Mouse (Mus musculus): ENCODE results near the gene Dlx5.

Dlx5 gene

DNA sequence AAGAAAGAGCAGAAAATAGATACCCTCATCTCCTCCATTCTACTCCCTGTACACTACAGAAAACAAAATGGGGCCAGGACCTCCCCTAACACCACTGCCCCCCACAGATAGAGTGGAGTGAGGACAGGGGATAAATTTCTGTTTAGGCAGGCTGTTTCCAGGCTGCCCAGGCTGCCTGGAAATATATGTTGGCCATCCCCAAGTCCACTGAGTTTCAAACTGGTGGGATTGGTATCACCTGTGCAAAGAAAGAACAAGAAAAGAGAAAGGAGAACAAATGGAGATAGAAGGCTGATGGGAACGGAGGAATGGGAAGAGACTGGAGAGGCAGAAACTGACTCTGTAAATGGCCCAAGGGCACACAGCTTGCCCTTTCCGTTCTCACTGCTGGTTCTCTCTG, 5.7 kb downstream of the Dlx5 start:
- no peak for DNase-seq (ENCODE audit: low read depth, low spot score)

DNA sequence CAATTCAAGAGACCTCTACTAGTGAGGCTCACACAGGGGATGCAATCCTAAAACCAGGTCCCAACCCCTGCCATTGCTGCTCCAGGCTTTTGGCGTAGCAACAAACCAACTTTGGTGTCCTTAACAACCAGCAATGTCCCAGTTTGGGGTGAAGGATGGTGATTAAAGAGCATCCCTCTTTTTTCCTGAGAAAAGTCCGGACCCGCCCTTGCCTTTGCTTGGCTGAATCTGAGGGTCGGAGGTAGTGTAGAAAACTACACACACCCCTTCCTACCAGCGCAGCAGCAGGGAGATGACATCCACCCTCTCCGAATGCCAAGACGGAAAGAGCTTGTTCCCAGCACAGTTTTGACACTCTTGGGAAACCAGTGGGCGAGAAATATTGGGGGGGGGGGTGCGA, 6.2 kb downstream of the Dlx5 start:
- no peak for DNase-seq (ENCODE audit: low read depth, low spot score)

DNA sequence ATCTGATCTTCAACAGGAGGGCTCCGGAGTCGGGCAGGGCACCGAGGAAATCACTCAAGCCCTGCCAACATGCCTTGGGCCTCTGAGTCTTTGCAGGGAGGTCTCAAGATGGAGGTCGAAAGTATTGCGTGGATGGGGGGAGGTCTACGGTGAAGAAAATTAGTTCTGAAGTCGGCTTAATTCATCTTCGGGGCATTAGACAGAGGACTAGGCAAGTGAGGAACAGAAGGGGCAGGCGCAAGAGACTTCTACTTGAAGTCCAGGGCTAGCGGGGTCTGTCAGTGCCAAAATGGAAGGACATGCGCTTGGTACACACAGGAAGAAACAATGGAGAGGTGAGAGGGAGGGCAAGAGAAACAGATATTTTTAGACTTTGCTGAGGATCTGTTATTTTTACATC, 6.7 kb downstream of the Dlx5 start:
- no peak for DNase-seq (ENCODE audit: low read depth, low spot score)

DNA sequence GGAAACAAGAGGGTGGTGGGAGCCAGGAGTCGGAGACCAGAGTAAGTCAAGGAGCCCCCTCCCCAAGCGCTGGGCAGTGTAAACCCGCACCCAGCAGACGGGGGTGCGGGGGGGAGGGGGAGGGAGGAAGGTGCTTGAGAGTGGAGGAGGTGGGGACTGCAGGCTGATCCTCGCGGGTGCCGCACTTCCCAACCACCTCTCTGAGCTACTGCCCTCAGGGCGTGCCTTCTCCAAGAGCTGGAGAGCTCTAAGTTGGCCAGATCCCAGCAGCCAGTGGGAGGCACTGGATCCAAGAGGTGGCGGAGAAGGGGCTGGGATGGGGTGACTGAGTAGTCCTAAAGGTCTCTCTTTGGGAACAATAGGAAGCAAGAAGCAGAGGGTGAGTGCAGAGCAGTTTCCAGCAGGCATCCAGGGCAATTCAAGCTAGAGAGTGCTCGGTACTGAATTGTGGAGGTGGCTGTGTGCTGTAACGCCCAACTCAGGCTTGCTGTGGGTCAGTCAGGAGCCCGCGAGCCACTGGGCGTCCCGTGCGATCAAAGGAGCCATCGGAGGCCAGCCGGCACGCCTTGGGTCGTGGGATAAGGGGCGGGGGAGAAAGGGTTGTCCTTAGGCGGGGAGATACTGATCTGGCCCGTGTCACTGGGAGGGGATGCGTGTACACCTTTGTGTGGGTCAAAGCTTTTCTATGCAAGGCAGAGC, 7.7 kb downstream of the Dlx5 start:
- DNase-seq (ENCODE audit: low read depth, low spot score) = no peak

DNA sequence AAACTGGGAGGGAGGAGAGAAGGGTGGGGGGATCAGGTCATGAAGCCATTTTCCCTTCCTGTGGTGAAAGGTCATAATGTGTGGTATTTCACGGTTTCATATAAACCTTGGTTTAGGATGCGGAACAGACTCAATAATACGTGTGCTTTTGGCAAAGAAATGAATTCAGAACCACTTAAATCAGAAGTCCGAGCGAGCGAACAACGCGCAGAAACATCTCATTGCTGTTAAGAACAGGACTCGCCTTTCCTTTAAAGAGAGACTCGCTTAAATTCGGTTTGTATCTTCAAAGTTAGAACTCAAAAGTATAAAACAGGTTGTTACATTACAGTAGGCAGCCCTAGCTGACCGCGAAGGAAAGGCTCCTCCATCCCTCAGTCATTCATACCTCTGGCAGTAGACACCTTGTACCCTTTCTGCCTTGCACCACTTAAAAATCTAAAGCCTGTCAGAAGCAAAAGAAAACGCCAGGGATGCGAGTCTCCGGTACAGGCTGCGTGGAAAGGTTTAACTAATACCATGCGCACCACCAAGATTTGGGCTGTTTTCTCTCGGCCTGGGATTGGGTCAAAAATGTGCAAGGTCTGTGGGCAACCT, 8.3 kb downstream of the Dlx5 start:
- no peak for DNase-seq (ENCODE audit: low read depth, low spot score)

DNA sequence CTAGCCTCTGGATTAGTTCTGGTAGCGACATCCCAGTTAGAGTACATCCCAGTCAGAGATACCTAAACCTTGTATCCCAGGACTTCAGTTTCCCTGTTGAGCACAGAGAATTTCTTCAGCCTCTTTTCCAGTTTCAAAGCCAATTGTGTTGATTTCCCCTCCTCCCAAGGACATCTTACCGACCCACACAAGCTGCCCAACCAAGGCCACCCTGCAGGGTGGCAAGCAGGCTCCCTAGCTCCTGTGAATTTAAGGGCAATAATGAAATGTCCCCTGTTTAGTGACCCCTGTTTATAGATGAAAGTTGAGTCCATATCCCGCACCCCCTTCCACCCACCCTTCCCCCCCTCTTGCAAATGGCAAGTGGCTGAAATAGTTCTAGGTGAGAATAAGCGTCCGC, 9.0 kb downstream of the Dlx5 start:
- no peak for DNase-seq (ENCODE audit: low read depth, low spot score)

DNA sequence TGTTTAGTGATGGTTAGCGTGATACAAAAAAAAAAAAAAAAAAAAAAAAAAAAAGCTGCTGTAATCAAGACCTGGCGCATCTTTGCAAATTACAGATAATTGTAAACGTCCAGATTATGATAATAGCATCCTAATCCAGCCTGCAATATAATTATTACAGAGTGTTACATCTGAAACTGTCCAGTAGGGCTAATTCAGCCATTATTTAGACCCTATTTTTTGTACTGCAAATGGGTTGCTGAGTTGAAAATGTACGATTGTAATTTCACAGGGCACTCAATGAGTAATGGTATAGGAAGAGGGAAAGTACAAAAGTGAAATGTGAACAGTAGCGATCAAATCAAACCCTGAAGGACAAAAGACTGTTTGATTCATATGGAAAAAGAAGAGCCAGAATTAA, 10.2 kb downstream of the Dlx5 start:
- DNase-seq (ENCODE audit: low read depth, low spot score) = no peak

DNA sequence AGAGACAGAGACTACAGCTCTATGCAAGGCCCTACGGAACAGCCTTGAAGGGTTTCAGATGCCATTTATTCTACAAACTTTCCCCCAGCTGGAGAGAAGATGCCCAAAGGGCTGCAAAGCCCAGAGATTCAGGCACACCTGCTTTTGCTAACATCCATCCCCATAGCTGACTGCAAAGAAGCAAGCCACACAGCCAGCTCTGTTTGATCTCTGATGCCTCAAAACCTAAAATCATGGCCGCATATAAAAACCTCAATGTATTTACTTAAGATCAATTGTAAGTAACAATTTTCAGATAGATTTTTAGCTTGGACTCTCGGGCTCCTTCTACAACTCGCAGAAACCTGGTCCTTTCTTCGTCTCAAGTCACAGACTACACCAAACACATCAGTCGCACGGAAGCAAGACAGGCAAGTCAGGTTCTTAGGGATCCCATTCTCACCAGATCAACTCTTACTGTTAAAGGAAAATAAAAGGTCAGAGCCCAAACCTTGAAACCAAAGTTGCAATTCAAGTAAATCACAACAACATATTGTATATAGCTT, 10.9 kb downstream of the Dlx5 start:
- no peak for DNase-seq (ENCODE audit: low read depth, low spot score)

DNA sequence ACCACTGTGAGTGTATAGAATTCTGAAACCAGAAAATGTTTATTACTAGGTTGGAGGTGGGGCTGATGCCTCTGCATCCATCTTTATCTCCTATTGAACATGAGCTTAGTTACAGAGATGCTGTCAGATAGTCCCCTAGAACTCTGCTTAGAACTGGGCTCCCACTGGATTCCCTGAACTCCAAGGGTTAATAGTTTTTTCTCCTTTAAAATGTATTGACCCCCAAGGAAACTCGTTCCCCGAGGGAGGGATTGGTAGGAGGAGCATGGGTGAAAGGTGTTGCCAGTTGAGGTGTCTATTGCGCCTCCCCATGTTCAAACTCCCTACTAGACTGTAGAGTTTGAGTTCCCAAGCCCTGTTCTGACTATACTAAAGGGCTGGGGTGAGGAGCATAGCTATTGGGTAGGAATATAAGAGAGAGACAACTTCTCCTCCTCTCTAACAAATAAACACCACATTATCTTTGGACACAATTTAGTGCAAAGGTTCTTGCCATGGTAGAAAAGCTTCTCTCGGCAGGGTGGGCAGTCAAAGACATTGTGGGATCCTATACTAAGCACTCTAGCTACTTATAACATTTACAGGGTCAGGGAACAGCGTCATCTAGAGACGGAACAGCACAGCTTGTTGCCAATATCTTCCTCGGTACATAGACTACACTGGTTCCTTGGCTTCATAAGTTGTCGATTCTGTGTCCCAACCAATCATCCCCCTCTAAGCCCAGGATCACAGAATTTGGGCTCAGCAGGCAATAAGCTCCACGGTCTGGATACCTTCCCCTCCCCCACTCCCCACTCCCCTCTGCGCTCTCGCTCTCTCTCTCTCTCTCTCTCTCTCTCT, 11.7 kb downstream of the Dlx5 start:
- no peak for DNase-seq (ENCODE audit: low read depth, low spot score)

DNA sequence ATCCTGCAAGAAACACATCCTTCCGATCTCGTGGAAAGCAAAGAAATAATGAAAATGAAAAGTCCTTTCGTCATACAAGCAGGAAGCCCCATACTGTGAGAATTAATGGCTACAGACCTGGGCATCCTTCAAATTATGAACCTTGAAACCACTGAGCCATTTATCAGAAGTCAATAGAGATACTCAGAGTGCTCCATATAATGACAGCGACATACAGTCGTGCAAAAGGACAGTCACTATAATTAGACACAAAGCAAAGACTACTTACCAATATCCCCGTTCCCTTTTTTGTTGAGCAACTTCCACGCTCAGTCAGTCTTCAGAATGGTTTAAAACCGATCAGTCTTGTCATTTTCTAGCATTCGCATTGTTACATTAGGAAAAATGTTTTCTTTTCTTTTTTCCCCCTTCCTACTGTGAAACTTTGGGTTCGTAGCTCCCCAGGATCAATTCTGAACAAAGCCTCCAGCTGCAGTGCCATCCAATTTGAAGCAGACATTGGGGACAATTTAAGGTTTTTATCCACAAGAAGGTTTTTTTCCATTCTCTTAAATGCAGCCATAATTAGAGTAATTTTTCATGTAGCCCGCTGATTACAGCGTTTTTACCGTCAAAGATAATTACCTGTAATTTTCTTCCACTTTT, 12.7 kb downstream of the Dlx5 start:
- peak; percentile 75 for DNase-seq (ENCODE audit: low read depth, low spot score)

DNA sequence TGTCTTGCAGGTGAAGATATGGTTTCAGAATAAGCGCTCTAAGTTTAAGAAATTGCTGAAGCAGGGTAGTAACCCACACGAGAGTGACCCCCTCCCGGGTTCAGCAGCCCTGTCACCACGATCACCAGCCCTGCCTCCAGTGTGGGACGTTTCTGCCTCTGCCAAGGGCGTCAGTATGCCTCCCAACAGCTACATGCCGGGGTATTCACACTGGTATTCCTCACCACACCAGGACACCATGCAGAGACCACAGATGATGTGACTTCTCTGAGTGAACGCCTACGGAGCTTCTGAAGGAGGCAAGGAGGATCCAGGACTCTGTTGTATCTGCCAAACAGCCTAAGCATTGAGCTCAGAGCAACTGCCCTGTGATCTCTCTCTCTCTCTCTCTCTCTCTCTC, 14.9 kb downstream of the Dlx5 start:
- no peak for DNase-seq (ENCODE audit: low read depth, low spot score)

DNA sequence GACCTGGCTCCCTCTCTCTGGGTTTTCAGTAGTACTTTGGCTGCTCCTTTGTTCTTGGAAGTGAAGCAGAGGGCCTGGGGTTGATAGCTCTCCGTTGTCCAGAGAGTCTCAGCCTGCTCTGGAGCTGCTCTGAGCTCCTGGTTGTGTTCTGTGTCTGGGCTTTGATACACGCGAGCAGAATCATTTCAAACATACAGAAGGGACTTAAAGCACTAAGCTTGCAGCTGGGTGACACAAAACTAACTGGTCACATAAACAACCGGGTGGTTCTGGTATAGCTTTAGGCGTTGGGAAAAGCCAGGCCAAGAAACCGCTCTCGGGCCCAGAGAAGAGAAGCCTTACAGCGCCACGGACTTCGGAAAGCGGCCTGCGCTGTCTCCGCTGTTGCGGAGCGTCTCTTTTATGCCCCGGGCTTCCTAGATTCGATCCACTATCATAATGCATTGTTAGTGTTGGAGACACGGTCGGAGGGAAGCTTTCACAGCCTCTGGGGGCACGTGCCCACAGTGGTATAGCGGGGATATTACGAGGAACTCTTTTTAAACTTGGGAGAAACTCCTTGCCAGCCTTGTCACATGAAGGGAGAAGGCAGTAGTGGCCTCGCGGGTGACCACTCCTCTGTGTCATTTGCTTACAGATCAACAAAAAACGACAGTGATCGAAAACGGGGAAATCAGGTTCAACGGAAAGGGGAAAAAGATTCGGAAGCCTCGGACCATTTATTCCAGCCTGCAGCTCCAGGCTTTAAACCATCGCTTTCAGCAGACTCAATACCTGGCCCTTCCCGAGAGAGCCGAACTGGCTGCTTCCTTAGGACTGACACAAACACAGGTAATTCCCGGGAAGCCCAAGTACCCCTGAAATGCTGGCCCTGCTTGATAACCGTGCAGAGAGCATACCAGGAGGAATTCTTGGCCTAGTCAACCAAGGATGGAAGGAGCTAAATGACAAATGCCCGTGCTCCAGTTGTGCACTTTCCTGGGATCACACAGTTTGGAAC, 17.1 kb downstream of the Dlx5 start:
- DNase-seq (ENCODE audit: low read depth, low spot score) = no peak

DNA sequence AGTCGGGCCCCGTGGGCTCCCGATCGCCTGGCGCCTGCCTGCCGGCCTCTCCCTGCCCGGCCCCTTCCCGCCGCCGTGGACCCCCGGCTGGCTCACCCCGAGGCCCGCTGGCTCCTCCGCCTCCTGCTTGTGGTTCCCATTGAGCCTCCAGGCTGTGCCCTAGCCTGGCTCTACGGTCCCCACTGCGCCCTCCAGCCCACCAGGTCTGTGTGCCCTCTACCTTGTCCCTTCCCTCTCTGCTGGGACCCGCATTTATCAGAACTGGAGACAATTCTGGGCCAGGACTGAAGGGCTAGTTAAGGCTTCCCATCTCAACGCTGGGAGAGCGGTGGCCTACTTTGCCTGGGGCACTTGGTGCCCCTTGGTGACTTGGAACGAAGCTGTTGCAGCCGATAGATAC, 17.9 kb downstream of the Dlx5 start:
- no peak for DNase-seq (ENCODE audit: low read depth, low spot score)

DNA sequence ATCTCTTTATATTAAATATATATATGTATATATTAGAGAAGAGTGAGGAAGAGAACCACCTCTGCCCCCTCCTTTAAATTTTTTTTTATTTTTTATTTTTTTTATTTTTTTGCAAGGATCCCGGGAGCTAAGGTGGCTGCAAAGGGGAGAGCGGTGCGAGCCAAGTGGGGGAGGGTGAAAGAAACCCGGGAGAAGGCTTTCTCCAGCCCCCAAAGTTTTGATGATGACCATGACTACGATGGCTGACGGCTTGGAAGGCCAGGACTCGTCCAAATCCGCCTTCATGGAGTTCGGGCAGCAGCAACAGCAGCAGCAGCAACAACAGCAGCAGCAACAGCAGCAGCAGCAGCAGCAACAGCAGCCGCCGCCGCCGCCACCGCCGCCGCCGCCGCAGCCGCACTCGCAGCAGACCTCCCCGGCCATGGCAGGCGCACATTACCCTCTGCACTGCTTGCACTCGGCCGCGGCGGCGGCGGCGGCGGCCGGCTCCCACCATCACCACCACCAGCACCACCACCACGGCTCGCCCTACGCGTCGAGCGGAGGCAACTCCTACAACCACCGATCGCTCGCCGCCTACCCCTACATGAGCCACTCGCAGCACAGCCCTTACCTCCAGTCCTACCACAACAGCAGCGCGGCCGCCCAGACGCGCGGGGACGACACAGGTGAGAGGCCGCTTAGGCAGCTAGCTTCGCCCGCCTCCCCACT, 18.6 kb downstream of the Dlx5 start, which contains the start of gene Dlx6:
Gene Dlx6, plus strand, starts transcription at position 175 of the 711 bp plus-strand sequence.
- DNase-seq (ENCODE audit: low read depth, low spot score) = no peak

DNA sequence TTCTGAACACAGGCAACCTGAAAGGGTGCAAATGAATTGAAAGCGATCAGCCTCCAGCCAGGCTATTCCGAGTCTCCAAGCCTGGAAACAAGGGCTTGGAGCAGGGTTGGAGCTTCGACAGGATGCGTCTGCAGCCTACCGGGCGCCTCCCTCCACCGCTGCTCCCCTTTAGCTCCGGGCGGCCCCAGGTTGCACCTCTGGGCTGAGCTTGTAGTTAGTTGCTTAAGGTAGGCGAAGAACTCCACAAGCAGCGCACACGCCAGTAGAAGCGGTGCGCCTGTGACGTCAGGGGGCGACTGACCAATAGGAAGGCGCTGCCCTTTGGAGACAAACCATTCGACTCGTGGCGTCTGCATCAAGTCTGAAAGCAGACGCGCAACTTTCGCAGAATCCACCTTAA, 19.3 kb downstream of the Dlx5 start:
- DNase-seq (ENCODE audit: low read depth, low spot score) = peak; percentile 92

DNA sequence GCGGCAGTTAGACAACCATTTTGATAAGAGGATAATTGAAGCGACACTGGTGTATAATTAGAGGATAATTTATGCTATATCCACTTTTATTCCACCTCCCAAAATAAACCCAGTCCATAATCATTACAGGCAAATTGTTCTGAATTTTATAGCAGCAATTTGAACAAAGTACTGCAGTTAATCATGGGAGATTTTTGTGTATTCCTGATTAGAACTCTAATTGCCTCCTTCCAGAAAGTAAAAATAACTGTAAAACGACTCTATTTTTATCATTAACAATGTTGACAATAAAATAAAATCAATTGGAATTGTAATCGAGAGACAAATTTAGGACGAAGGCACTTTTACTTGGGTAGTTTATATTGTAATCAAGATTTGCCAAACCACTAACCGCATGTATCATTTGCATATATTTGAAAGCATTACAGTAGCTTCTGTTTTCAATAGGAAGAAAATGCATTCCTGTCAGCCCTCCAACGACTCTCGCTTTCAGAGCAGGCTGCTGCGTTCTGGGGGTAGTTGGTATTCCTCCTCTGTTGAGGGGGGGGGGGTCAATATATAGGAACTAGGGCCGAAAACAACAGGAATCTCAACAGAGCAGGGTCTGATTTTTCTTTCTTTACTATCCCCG, 20.0 kb downstream of the Dlx5 start:
- no peak for DNase-seq (ENCODE audit: low read depth, low spot score)

DNA sequence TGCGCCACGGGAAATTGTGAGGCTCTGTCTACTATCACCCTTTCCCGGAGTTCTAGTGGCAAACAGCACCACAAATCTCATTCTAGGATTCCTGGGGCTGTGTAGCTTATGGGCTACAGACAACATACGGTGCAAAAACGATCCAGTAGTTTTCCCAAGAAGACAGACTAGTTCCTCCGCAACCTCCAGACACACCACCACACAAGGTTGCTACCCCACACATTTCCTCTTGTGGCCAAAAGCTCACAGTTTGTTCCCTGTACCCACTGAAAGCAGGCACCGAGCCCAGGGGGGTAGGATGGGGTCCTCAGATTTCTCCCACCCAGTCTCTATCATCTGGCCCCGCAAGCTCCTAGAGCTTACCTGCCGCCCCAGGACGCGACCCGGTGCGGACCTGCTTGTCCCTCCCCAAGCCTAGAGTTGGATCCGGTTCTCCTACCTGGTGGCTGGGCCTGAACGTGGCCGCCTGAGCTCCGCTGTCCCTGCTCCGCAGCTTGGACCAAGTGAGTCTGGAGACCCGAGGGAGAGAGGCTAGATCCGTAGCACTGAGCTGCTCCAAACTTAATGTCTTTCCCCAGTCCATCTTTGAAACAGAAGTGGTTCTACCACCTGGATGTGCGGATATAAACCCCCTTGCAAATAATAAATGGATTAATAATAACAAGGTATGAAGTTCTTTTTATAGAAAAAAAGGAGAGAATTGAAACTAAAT, 20.6 kb downstream of the Dlx5 start:
- DNase-seq (ENCODE audit: low read depth, low spot score) = no peak

DNA sequence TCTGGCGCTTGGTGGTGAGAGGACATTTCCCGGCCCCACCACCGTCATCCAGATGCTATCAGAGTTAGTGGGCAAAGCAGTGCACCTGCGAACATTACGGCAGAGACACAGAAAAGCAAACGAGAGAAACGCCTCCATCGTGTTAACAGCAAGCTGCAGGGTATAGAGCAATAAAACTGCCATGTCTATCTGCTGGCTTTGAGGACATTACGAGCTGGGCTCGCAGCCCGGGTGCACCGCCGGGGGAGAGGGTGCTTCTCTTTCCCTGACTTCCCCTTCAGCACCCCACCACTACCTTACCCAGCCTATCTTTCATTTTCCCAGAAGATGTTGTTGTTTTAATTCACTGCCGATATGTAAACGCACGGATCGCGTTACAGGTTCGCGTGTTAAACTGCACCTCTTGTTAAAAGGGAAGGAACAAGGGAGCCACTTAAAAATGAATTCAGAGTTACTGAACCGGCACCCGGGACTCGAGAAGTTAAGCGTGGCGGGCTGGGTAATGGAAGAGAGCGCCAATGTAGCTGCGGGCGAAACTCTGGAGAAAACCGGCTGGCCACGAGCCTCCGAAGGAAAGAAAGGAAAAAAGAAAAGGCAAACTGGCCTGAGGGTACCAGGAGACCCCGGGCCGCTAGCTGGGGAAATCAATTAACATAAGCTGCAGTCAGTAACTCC, 21.3 kb downstream of the Dlx5 start:
- DNase-seq (ENCODE audit: low read depth, low spot score) = no peak
